In genomic region chr6:116192809-116193311, GRCm38 (mm10) we compare ENCODE assay signal across 8 mouse cellular contexts. TPM values are rescaled to one million over a fixed set of nuclear protein-coding genes. Genes with fewer than 3 reads are reported as not detected.
DNase-seq lines count a peak whose midpoint lies in the region; ATAC-seq lines count a peak whose summit lies in the region.

No protein-coding gene starts in this region.

- no peaks in the 10 kb centered on the region for H3K36me3 ChIP-seq in intestine, embryonic 16.5 days (ENCODE audit: control insufficient read depth, insufficient read depth, low read length)
- H3K36me3 ChIP-seq in midbrain, embryonic 11.5 days (ENCODE audit: control insufficient read depth, insufficient read depth, low read length) = no peaks in the 10 kb centered on the region

- H3K27me3 ChIP-seq in intestine, embryonic 16.5 days (replicated peaks; ENCODE audit: control insufficient read depth, insufficient read depth, low read length) = no peaks in the 10 kb centered on the region
- no peaks in the 10 kb centered on the region for H3K27me3 ChIP-seq in midbrain, embryonic 11.5 days (ENCODE audit: control insufficient read depth, insufficient read depth, low read length)

- peak overlapping the region; percentile 92 for H3K4me3 ChIP-seq in intestine, embryonic 16.5 days (ENCODE audit: low read length)
- peak overlapping the region; percentile 87 for H3K4me3 ChIP-seq in midbrain, embryonic 11.5 days (ENCODE audit: low read depth, low read length)

- H3K4me2 ChIP-seq in intestine, embryonic 16.5 days (ENCODE audit: low read depth, low read length) = peak overlapping the region; percentile 84
- peak overlapping the region; percentile 70 for H3K4me2 ChIP-seq in midbrain, embryonic 11.5 days

- DNase-seq in layer of hippocampus, postnatal 25 days (ENCODE audit: extremely low spot score in 1 of 2, low spot score in 1 of 2) = peak; percentile 37 to 52
- DNase-seq in layer of hippocampus, postnatal 14 days (ENCODE audit: low spot score in 2 of 2) = no peak
- DNase-seq in R1 (ENCODE audit: low read depth, low spot score) = peak; percentile 61
- DNase-seq in midbrain, embryonic 11.5 days (ENCODE audit: low spot score, missing footprints) = peak; percentile 96
- no peak for DNase-seq in right cerebral cortex, adult 2 months (ENCODE audit: low spot score in 2 of 2)

- peak overlapping the region; percentile 80 for H3K27ac ChIP-seq in intestine, embryonic 16.5 days (ENCODE audit: low read length)
- peak overlapping the region; percentile 75 for H3K27ac ChIP-seq in midbrain, embryonic 11.5 days (ENCODE audit: low read depth, low read length)

- no peaks in the 10 kb centered on the region for H3K9me3 ChIP-seq in intestine, embryonic 16.5 days (ENCODE audit: control insufficient read depth, low read length)
- H3K9me3 ChIP-seq in midbrain, embryonic 11.5 days (ENCODE audit: control insufficient read depth, low read length) = no peaks in the 10 kb centered on the region

- H3K9ac ChIP-seq in intestine, embryonic 16.5 days (ENCODE audit: low read depth, low read length) = peak overlapping the region; percentile 94
- H3K9ac ChIP-seq in midbrain, embryonic 11.5 days (ENCODE audit: low read length) = peak overlapping the region; percentile 91

- under 1% methylated on average over 50 of the region's 51 CpGs for WGBS in intestine, embryonic 16.5 days
- WGBS in midbrain, embryonic 11.5 days = under 1% methylated on average over 44 of the region's 51 CpGs

- H3K4me1 ChIP-seq in intestine, embryonic 16.5 days (ENCODE audit: control insufficient read depth, insufficient read depth, low read length) = peaks cover 11% of the 10 kb centered on the region
- peaks cover 11% of the 10 kb centered on the region for H3K4me1 ChIP-seq in midbrain, embryonic 11.5 days (ENCODE audit: control insufficient read depth, insufficient read depth, low read length)

- peak; percentile 60 for ATAC-seq in erythroblast, adult 5-6 weeks (replicated peaks; ENCODE audit: low FRiP score, poor library complexity, severe bottlenecking)
- ATAC-seq in intestine, embryonic 16.5 days = peak; percentile 91
- ATAC-seq in midbrain, embryonic 11.5 days (ENCODE audit: low FRiP score) = peak; percentile 92
- no peak for ATAC-seq in activated CD4-positive, CD25-positive, alpha-beta regulatory T cell, adult 4 months

RNA-seq across cellular contexts. Expression of gene Tmcc1, which starts 0.4 kb away (rescaled TPM):
- total RNA-seq in layer of hippocampus, postnatal 25 days (2021) = 10 to 100 TPM; 80.1 to 81.7 TPM
- total RNA-seq in layer of hippocampus, postnatal 14 days (2021) = 10 to 100 TPM; 69.8 to 78.5 TPM
- 15.5 and 18.3 TPM in 2 replicates for total RNA-seq in erythroblast, adult 5-6 weeks (2015; ENCODE audit: low replicate concordance)
- 10.7 and 14.7 TPM in 2 replicates for total RNA-seq in erythroblast, adult 5-6 weeks (2017; ENCODE audit: low replicate concordance)
- polyA plus RNA-seq in intestine, embryonic 16.5 days (2015; fragmentation: Nextera tagmentation; extraction: Ambion mirVana) = 7.4 and 8.9 TPM in 2 replicates
- polyA plus RNA-seq in midbrain, embryonic 11.5 days (2014; fragmentation: Nextera tagmentation; extraction: Ambion mirVana) = 16.2 and 18.9 TPM in 2 replicates
- polyA plus RNA-seq in activated CD4-positive, CD25-positive, alpha-beta regulatory T cell, adult 4 months (2017; shearing (Covaris generic)) = 10 to 100 TPM; 19.3 to 22.7 TPM

RNA-seq across cellular contexts. Expression of gene Washc2, which starts 15.0 kb away (rescaled TPM):
- total RNA-seq in layer of hippocampus, postnatal 25 days (2021) = 10 to 100 TPM; 91.0 to 95.7 TPM
- total RNA-seq in layer of hippocampus, postnatal 14 days (2021) = 10 to 100 TPM; 90.7 to 91.8 TPM
- 26.1 and 30.7 TPM in 2 replicates for total RNA-seq in erythroblast, adult 5-6 weeks (2015; ENCODE audit: low replicate concordance)
- 18.5 and 21.6 TPM in 2 replicates for total RNA-seq in erythroblast, adult 5-6 weeks (2017; ENCODE audit: low replicate concordance)
- polyA plus RNA-seq in intestine, embryonic 16.5 days (2015; fragmentation: Nextera tagmentation; extraction: Ambion mirVana) = 53.9 and 61.4 TPM in 2 replicates
- polyA plus RNA-seq in midbrain, embryonic 11.5 days (2014; fragmentation: Nextera tagmentation; extraction: Ambion mirVana) = 53.9 and 56.3 TPM in 2 replicates
- polyA plus RNA-seq in activated CD4-positive, CD25-positive, alpha-beta regulatory T cell, adult 4 months (2017; shearing (Covaris generic)) = 10 to 100 TPM; 42.7 to 48.4 TPM

Comparison
In these comparisons a context has a peak if more than half of its experiments do, and no peak if none do; other contexts are left out.
1. DNase-seq: peak in layer of hippocampus, postnatal 25 days (2 of 2), R1 (single experiment) and midbrain, embryonic 11.5 days (single experiment); none in layer of hippocampus, postnatal 14 days (0 of 2) and right cerebral cortex, adult 2 months (0 of 2).